Mouse (Mus musculus) bone marrow macrophage, adult 2 months (primary cell): ENCODE measurements around the gene Fhit. TPM values are rescaled to one million over a fixed set of nuclear protein-coding genes. Genes with fewer than 3 reads are reported as not detected.

Source experiments
- H3K27ac ChIP-seq: 2 replicates; pipeline ENCODE4 v1.5.1; 2012; ENCODE audit warnings: low read depth, low read length; ENCODE audit not compliant: insufficient read depth
- H3K4me1 ChIP-seq: 2 replicates; pipeline ENCODE4 v1.6.1; 2012; ENCODE audit warnings: low read length; ENCODE audit not compliant: control insufficient read depth, insufficient read depth
- H3K4me3 ChIP-seq: 2 replicates; pipeline ENCODE4 v1.5.1; 2012; ENCODE audit warnings: mild to moderate bottlenecking, low read length, moderate library complexity; ENCODE audit not compliant: insufficient read depth
- CTCF ChIP-seq: IDR thresholded peaks from 2 replicates; pipeline ENCODE4 v1.5.1; 2012; ENCODE audit warnings: low read depth, mild to moderate bottlenecking, low read length, moderate library complexity
- POLR2A ChIP-seq: IDR thresholded peaks from 2 replicates; pipeline ENCODE4 v1.6.1; 2012; ENCODE audit warnings: mild to moderate bottlenecking, low read depth, low read length, borderline replicate concordance
- polyA plus RNA-seq: library from polyadenylated mRNA; stranded (reverse); fragments of >200 nt; gene quantifications from 2 replicates; pipeline ENCODE4 v1.2.4, GENCODE M21; 2012; ENCODE audit not compliant: missing spikeins, insufficient read depth, insufficient read length

Gene Fhit
- polyA plus RNA-seq, 1 experiment = 3.4 TPM

DNA sequence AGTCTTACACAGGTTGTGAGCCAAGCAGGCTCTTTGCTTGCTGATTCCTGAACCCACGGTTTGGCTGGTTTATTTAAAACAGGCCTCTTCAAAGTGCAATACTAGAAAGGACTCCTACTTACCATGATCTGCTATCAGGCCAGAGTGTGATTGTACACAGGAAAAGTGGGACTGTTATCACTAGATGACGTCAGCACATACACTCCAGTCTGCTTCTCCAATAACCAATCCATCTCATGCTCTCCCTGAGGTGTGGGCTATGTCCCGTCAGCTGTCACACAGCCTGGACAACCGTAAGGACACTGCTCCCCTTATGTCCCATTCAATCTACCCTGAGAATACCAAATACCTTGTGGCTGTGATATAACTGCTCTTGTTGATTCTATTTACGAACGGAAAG lies 1519.2 kb downstream of the Fhit start:
- Histone ChIP-seq H3K4me1 (peaks cover 2% of the 10 kb centered on the region; the same call in 1 of the 2 replicates), H3K4me3 (no peak overlapping the region), H3K27ac (no peak overlapping the region)
- no peak for TF ChIP-seq POLR2A
- no peak for TF ChIP-seq CTCF

DNA sequence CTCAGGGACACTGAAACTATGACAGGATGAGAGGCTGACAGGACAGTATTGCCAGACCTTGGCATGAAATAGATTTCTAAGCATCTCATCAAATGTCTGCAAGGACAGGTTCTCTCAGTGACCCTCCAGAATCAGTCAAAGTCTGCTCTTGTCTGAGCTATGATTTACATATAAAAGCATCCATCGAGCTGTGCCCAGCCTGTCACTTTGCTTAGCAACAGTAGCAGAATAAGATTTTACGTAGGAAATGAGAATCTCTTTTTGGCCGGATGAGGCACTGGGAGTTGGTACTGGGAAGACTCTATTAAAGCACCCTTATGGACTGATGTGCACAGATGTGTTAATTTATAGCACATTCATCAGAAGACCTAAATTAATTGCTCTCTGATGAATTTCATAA lies 1519.8 kb downstream of the Fhit start:
- H3K27ac ChIP-seq = no peak overlapping the region
- peaks cover 2% of the 10 kb centered on the region; the same call in 1 of the 2 replicates for H3K4me1 ChIP-seq
- TF ChIP-seq CTCF = no peak
- no peak for TF ChIP-seq POLR2A
- no peak overlapping the region for H3K4me3 ChIP-seq

GRCm38 (mm10) chr14:9634247-9634991 lies 1527.4 kb downstream of the Fhit start:
- peaks cover 10% of the 10 kb centered on the region for H3K4me1 ChIP-seq
- no peak for TF ChIP-seq CTCF
- no peak for TF ChIP-seq POLR2A
- H3K27ac ChIP-seq = no peak overlapping the region
- no peak overlapping the region for H3K4me3 ChIP-seq

GRCm38 (mm10) chr14:9632537-9632936 lies 1529.3 kb downstream of the Fhit start:
- Histone ChIP-seq H3K4me3 (no peak overlapping the region), H3K27ac (no peak overlapping the region)
- TF ChIP-seq CTCF (no peak), POLR2A (no peak)

GRCm38 (mm10) chr14:9623219-9624043 lies 1538.4 kb downstream of the Fhit start:
- TF ChIP-seq POLR2A (no peak), CTCF (no peak)
- Histone ChIP-seq H3K4me1 (no peaks in the 10 kb centered on the region), H3K4me3 (no peak overlapping the region), H3K27ac (no peak overlapping the region)

More at GRCm38 (mm10) chr14:9632537-9632936, 1529.3 kb downstream of the Fhit start:
- H3K4me1 ChIP-seq = peaks cover 8% of the 10 kb centered on the region

DNA sequence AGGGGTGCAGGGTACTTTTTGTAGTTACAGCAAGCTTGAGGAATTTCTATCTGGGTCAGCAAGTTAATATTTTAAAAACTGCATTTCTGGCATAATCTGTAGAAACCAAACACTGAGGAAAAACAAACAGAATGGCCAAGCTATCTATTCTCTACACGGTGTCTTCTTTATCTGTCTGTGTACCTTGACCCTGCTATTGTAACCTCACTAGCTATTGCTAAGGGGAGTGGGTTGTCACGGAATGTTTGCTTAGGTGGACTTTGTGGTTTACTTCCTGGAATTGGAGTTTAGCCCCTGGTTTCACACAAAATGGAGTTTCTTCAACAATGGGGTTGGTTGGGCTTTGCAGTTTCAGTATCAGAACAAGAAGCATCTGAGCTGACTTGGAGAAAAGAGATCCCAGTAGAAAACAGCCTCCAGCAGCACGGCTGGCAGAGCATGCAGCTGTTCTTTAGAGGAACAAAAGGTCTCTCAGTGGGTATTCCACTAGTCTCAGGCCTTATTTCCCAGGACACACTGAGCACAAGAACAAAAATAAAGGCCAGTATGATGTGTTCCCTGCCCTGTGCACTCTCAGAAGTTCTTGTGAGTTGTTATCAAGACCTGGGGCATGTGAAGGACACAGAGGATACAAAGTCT lies 1540.8 kb downstream of the Fhit start:
- no peak overlapping the region for H3K4me3 ChIP-seq
- no peak for TF ChIP-seq POLR2A
- TF ChIP-seq CTCF = no peak
- H3K4me1 ChIP-seq = no peaks in the 10 kb centered on the region
- H3K27ac ChIP-seq = no peak overlapping the region

- Histone ChIP-seq H3K4me1 (no peaks in the 10 kb centered on the region), H3K27ac (no peak overlapping the region)
- TF ChIP-seq POLR2A (no peak), CTCF (no peak)
Observed at GRCm38 (mm10) chr14:9619840-9620239, 1542.0 kb downstream of the Fhit start.

DNA sequence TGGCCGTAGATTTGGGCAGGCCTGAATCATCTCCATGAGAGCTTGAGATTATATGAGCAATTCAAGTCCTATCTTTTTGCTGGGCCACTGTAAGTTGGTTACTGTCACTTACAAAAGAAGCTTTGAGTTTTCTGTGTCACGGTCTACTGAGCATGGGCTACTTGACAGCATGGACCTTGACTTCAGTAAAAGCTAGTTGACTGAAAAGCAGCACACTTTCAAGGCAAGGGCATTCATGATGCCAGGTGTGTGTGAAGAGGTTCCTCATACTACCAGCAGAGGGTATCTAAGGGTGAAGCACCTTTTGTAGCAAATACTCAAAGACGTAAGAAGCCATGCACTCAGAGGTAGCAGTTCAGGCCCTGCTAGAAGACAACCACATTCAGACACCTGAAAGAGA lies 1548.7 kb downstream of the Fhit start:
- Histone ChIP-seq H3K27ac (no peak overlapping the region), H3K4me1 (no peaks in the 10 kb centered on the region), H3K4me3 (no peak overlapping the region)
- TF ChIP-seq CTCF (no peak), POLR2A (no peak)

More at GRCm38 (mm10) chr14:9619840-9620239, 1542.0 kb downstream of the Fhit start:
- H3K4me3 ChIP-seq = no peak overlapping the region

GRCm38 (mm10) chr14:9609120-9609519 lies 1552.7 kb downstream of the Fhit start:
- no peak for TF ChIP-seq POLR2A
- TF ChIP-seq CTCF = no peak
- H3K4me1 ChIP-seq = no peaks in the 10 kb centered on the region
- H3K27ac ChIP-seq = no peak overlapping the region
- H3K4me3 ChIP-seq = no peak overlapping the region

GRCm38 (mm10) chr14:9606584-9607377 lies 1555.1 kb downstream of the Fhit start:
- Histone ChIP-seq H3K4me3 (no peak overlapping the region), H3K4me1 (no peaks in the 10 kb centered on the region)
- no peak for TF ChIP-seq POLR2A
- TF ChIP-seq CTCF = no peak

More at GRCm38 (mm10) chr14:9606584-9607377, 1555.1 kb downstream of the Fhit start:
- no peak overlapping the region for H3K27ac ChIP-seq
